Mouse (Mus musculus): Measurements from ENCODE around the gene Kifc1. TPM values are rescaled to one million over a fixed set of nuclear protein-coding genes. Genes with fewer than 3 reads are reported as not detected.

The Kifc1 gene
- polyA plus RNA-seq, 1 experiment from 2014 or later = 4.6 TPM

DNA sequence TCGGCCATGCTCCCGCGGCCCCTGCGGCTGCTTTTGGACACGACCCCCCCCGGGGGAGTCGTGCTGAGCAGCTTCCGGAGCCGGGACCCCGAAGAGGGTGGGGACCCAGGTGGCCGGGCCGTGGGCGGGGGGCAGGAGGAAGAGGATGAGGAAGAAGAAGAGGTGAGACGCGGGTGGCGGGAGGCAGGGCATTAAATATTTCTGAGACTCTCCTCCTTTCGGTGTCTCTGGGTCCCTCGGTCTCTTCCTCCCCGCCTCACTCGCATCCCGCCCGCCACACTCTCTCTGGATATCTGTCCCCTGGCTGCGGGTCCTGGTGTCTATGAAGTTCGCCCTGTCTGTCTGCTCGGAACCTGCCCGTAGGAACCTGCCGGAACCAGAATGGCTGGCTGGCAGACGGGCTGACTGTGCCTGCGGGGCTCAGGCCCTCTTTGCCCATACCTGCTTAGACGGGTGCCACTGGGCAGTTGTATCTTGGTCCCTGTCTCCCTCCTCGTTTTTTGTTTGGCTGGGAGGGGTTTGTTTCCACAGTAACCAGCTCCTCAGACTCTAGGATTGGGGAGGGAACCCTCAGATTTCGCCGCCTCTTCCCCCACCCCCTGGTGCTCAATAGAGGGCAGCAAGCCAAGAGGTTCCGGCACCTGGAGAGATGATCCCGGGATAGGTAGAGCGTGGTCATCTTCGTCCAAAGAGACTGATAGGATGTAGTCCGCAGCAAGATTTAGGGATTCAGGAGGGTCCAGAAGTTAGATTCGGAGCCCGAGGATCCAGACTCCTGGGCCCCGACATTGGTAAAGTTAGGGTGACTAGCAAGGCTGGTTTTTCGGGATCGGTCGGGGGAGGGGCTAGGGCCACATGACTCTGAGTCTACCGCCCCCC, 40.1 kb upstream of the Kifc1 start:
- Histone ChIP-seq H3K36me3 (ENCODE audit: control insufficient read depth, insufficient read depth) (0 out of 2 replicates have a peak, but pooled peaks cover 8% of the 10 kb centered on the region), H3K4me2 (ENCODE audit: low read length) (peak overlapping the region; percentile 98), H3K4me1 (replicated peaks; ENCODE audit: control insufficient read depth, insufficient read depth, low read length) (peaks cover 18% of the 10 kb centered on the region), H3K4me3 (replicated peaks; ENCODE audit: low read length) (peak overlapping the region; percentile 76), H3K27me3 (replicated peaks; ENCODE audit: control insufficient read depth, insufficient read depth, low read length) (no peaks in the 10 kb centered on the region), H3K27ac (ENCODE audit: low read length) (peak overlapping the region; percentile 92), H3K9me3 (ENCODE audit: control insufficient read depth, low read length) (no peaks in the 10 kb centered on the region), H3K9ac (replicated peaks; ENCODE audit: low read depth, low read length) (peak overlapping the region; percentile 84)
- WGBS = under 1% methylated on average over 41 of the region's 45 CpGs
- no peak for ATAC-seq

DNA sequence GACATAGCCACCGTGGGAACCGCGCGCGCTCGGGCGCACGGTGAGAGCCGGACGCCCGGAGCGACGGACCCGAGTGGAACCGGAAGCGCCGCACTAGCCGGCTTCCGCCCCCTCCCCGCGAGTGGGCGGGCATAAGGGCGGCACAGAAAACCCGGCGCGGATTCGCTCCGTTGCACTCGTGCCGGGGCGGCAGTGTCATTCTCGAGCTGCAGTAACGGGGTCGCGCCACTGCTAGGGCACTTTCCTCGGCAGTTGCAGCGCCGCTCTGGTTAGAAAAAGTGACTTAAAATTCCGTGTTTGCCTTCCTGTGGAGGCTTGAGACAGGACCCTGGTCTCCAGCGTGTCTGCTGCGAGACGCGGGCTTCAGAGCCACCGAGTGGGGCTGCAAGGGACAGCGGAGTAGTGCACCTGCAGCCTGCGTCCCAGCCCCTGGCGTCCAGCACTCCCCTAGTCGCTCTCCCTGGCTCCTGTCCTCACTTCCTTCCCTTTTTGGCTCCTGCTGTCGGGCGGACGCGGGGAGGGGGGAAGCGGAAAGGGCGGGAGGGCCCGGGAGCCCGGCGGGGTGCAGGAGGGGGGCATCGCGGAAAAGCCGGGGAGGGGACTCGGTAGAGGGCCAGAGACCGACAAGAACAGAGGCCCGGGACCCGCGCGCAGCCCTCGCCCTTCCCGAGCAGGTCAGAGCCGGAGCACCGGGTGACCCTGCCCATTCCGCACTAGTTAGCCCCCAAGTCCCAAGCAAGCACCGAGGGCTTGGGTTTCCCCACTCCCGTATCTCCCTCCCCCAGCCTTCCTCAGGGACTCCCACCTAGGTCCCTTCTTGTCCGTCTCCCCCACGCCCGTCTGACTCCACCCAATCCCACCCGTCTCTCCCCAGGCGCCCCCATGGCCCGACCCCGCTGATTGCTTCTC, 39.2 kb upstream of the Kifc1 start, which contains the start of gene Rgl2:
Gene Rgl2, plus strand, starts transcription at position 173 of the 909 bp plus-strand sequence.
- Histone ChIP-seq H3K9ac (replicated peaks; ENCODE audit: low read depth, low read length) (peak within 1 kb of the TSS; percentile 84), H3K27me3 (replicated peaks; ENCODE audit: control insufficient read depth, insufficient read depth, low read length) (no peaks in the 10 kb centered on the region), H3K9me3 (ENCODE audit: control insufficient read depth, low read length) (no peaks in the 10 kb centered on the region), H3K36me3 (ENCODE audit: control insufficient read depth, insufficient read depth) (0 out of 2 replicates have a peak, but pooled peaks cover 5% of the 10 kb centered on the region), H3K4me1 (replicated peaks; ENCODE audit: control insufficient read depth, insufficient read depth, low read length) (peaks cover 18% of the 10 kb centered on the region), H3K4me3 (replicated peaks; ENCODE audit: low read length) (peak within 1 kb of the TSS; percentile 76), H3K4me2 (ENCODE audit: low read length) (peak within 1 kb of the TSS; percentile 98), H3K27ac (ENCODE audit: low read length) (peak within 1 kb of the TSS; percentile 92)
- under 1% methylated on average over 70 of the region's 80 CpGs for WGBS
- peak; percentile 93 for ATAC-seq

DNA sequence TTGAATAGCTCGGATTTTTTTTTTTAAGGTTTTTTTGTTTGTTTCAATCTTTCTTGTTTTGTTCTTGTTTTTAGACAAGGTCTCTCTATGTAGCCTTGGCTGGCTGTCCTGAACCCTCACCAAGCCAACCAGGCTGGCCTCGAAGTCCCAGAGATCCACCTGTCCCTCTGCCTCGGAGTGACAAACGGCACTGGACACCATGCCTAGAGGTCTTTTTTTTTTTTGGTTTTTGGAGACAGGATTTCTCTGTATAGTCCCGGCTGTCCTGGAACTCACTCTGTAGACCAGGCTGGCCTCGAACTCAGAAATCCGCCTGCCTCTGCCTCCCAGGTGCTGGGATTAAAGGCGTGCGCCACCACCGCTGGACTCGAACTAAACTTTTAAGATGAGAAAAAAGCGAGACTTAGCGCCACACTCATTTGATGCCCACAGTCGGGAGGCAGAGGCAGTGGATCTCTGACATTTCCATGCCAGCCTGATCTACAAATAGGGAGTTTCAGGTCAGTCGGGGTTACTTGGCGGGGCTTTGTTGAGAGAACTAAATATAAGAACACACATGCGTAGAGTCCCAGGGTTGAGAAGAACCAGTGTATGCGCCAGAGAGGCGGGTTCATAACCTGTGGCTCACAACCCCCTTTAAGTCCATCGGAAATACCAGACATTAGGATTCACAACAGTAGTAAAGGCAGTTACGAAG, 37.9 kb upstream of the Kifc1 start:
- Histone ChIP-seq H3K27ac (ENCODE audit: low read length) (no peak overlapping the region), H3K4me2 (ENCODE audit: low read length) (peak overlapping the region; percentile 98), H3K9me3 (ENCODE audit: control insufficient read depth, low read length) (no peaks in the 10 kb centered on the region), H3K4me1 (replicated peaks; ENCODE audit: control insufficient read depth, insufficient read depth, low read length) (peaks cover 18% of the 10 kb centered on the region), H3K27me3 (replicated peaks; ENCODE audit: control insufficient read depth, insufficient read depth, low read length) (no peaks in the 10 kb centered on the region), H3K4me3 (replicated peaks; ENCODE audit: low read length) (peak overlapping the region; percentile 76), H3K9ac (replicated peaks; ENCODE audit: low read depth, low read length) (peak overlapping the region; percentile 84), H3K36me3 (ENCODE audit: control insufficient read depth, insufficient read depth) (0 out of 2 replicates have a peak, but pooled peaks cover 5% of the 10 kb centered on the region)
- no peak for ATAC-seq
- 62% methylated on average over 21 of the region's 21 CpGs for WGBS

DNA sequence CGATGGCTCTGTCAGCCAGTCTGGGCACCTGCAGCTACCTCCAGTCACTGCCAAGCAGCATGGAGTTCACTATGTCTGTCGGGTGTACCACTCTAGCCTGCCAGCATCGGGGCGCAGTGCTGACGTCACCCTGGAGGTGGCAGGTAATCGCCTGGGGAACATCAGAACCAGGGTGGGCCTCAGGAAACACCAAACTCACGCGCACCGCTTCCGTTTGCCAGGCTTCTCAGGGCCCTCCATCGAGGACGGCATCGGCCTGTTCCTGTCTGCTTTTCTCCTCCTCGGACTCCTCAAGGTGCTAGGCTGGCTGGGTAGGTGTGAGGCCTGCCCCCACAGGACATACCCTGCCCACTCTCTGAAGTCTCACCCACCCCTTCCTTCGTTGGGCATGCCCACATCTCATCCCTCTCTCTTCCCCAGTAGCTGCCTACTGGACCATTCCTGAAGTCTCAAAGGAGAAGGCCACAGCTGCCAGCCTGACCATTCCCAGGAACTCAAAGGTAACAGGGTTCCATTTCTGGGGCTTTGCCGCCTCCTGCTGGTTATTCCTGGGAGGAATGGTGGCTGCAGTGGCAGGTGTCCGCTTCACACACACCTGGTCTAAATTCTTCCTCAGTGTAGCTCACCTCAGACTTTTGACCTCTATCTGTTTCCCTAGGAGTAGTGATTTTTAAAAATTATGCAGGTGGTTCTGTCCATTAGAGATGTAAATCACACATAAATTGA, 35.9 kb upstream of the Kifc1 start:
- Histone ChIP-seq H3K27ac (ENCODE audit: low read length) (no peak overlapping the region), H3K4me3 (replicated peaks; ENCODE audit: low read length) (no peak overlapping the region), H3K9me3 (ENCODE audit: control insufficient read depth, low read length) (no peaks in the 10 kb centered on the region), H3K4me2 (ENCODE audit: low read length) (no peak overlapping the region), H3K36me3 (ENCODE audit: control insufficient read depth, insufficient read depth) (0 out of 2 replicates have a peak, but pooled peaks cover 2% of the 10 kb centered on the region), H3K9ac (replicated peaks; ENCODE audit: low read depth, low read length) (no peak overlapping the region), H3K27me3 (replicated peaks; ENCODE audit: control insufficient read depth, insufficient read depth, low read length) (no peaks in the 10 kb centered on the region), H3K4me1 (replicated peaks; ENCODE audit: control insufficient read depth, insufficient read depth, low read length) (peaks cover 17% of the 10 kb centered on the region)
- no peak for ATAC-seq
- 74% methylated on average over 17 of the region's 17 CpGs for WGBS

DNA sequence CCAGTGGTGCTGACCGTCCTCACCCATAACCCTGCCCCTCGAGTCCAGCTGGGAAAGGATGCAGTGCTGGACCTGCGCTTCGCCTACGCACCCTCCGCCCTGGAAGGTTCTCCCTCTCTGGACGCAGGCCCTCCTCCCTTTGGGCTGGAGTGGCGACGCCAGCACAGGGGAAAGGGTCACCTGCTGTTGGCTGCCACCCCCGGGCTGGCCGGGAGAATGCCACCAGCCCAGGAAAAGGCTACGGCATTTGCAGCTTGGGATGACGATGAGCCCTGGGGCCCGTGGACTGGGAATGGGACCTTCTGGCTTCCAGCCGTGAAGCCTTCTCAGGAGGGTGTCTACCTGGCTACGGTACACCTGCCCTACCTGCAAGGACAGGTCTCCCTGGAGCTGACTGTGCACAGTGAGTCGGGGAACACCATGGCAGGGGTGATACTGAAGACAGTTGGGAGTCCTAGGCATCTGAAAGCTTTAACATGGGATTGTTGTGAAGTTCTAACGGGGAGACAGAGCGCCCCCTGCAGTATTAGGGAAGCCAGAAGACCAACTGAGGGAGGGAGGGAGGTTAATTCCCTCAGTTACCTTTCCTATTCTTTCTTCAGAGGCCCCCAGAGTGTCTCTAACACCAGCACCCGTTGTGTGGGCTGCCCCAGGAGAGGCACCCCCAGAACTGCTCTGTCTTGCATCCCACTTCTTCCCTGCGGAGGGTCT, 35.1 kb upstream of the Kifc1 start:
- H3K36me3 ChIP-seq (ENCODE audit: control insufficient read depth, insufficient read depth) = 0 out of 2 replicates have a peak, but pooled peaks cover 2% of the 10 kb centered on the region
- 84% methylated on average over 21 of the region's 21 CpGs for WGBS
- peaks cover 12% of the 10 kb centered on the region for H3K4me1 ChIP-seq (replicated peaks; ENCODE audit: control insufficient read depth, insufficient read depth, low read length)
- no peak overlapping the region for H3K9ac ChIP-seq (replicated peaks; ENCODE audit: low read depth, low read length)
- no peak for ATAC-seq
- H3K4me2 ChIP-seq (ENCODE audit: low read length) = no peak overlapping the region
- H3K27ac ChIP-seq (ENCODE audit: low read length) = no peak overlapping the region
- H3K4me3 ChIP-seq (replicated peaks; ENCODE audit: low read length) = no peak overlapping the region
- no peaks in the 10 kb centered on the region for H3K9me3 ChIP-seq (ENCODE audit: control insufficient read depth, low read length)
- no peaks in the 10 kb centered on the region for H3K27me3 ChIP-seq (replicated peaks; ENCODE audit: control insufficient read depth, insufficient read depth, low read length)

DNA sequence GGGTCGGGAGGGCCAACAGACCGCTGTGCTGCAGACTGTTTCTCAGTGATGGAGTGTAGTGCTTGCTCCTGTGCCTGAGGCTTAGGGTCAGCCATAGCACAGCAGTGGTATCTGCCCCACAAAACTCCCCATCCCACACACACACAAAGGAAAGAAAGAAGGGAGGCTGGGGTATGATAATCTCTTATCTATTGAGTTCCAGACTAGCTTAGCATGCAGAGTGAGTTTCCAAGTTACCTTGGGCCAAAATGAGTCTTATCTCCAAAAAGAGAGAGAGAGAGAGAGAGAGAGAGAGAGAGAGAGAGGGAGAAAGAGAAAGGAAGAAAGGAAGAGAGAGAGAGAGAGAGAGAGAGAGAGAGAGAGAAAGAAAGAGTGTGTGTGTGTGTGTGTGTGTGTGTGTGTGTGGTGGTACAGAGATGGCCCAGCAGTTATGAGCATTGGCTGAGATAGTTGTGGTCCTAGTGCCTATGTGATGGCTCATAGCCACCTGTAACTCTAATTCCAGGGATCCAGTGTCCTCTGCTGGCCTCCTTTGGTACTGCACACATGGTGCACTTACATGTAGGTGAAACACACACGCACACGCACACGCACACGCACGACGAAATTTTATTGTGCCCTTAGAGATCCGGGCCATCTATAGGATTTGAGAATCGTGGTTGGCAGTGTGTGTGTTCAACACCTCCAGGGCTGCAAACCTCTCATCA, 34.3 kb upstream of the Kifc1 start:
- Histone ChIP-seq H3K9me3 (ENCODE audit: control insufficient read depth, low read length) (no peaks in the 10 kb centered on the region), H3K27ac (ENCODE audit: low read length) (no peak overlapping the region), H3K4me2 (ENCODE audit: low read length) (no peak overlapping the region), H3K27me3 (replicated peaks; ENCODE audit: control insufficient read depth, insufficient read depth, low read length) (no peaks in the 10 kb centered on the region), H3K4me1 (replicated peaks; ENCODE audit: control insufficient read depth, insufficient read depth, low read length) (peaks cover 20% of the 10 kb centered on the region), H3K36me3 (ENCODE audit: control insufficient read depth, insufficient read depth) (0 out of 2 replicates have a peak, but pooled peaks cover 2% of the 10 kb centered on the region), H3K4me3 (replicated peaks; ENCODE audit: low read length) (no peak overlapping the region), H3K9ac (replicated peaks; ENCODE audit: low read depth, low read length) (no peak overlapping the region)
- 85% methylated on average over 10 of the region's 10 CpGs for WGBS
- ATAC-seq = no peak

DNA sequence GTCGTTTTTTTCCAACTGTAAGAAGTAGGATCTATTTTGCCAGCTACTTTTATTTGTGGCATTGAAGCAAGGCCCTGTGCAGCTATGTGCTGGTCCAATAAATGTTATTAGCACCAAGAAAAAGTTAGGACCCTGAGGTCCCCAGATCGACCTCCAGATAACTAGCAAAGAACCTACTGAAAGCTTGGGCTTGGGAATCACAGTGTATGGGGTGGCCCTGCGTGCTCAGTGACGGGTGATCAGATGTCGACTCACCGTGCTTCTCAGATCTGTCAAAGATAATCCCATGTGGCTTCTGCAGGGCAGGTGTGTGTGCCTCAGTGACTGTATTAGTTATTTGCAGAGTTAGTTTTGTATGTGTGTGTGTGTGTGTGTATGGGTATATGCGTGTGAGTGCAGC, 30.9 kb upstream of the Kifc1 start:
- 88% methylated on average over 7 of the region's 7 CpGs for WGBS
- Histone ChIP-seq H3K4me2 (ENCODE audit: low read length) (no peak overlapping the region), H3K9me3 (ENCODE audit: control insufficient read depth, low read length) (no peaks in the 10 kb centered on the region), H3K27ac (ENCODE audit: low read length) (no peak overlapping the region), H3K9ac (replicated peaks; ENCODE audit: low read depth, low read length) (no peak overlapping the region), H3K27me3 (replicated peaks; ENCODE audit: control insufficient read depth, insufficient read depth, low read length) (no peaks in the 10 kb centered on the region), H3K4me3 (replicated peaks; ENCODE audit: low read length) (no peak overlapping the region), H3K36me3 (ENCODE audit: control insufficient read depth, insufficient read depth) (no peaks in the 10 kb centered on the region), H3K4me1 (replicated peaks; ENCODE audit: control insufficient read depth, insufficient read depth, low read length) (peaks cover 32% of the 10 kb centered on the region)
- no peak for ATAC-seq

Measured in forebrain, embryonic 16.5 days (tissue).